19 mouse cellular contexts compared by ENCODE assay signal in the genomic region with DNA sequence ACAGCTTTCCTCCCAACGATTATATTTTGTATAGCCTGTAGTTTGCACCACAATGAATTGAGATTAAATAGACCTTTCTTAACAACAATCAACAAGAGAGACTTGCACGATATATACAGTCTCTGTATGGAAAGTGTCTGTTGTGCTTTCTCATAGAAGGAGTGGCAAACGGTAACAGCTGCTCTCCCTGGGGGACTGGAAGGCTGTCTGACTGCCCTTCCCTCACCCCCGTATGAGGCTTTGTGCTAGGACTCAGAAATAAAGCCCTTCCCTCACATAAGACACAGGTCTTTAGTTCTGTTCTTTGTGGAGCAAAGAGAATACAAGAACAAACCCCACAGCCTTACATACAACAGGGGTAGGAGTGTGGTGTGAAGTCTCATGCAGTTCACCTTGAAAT. TPM values are rescaled to one million over a fixed set of nuclear protein-coding genes. Genes with fewer than 3 reads are reported as not detected.
DNase-seq lines count a peak whose midpoint lies in the region; ATAC-seq and TF ChIP-seq lines count a peak whose summit lies in the region.
"Had no signal": no experiment of that assay in that cellular context is flagged by ENCODE, and none has a peak within 500 bp of the region (broad histone marks: within the 10 kb centered on the region; RNA-seq: fewer than 3 reads in every experiment).

No protein-coding gene starts in this region.

- H3K27ac ChIP-seq in layer of hippocampus, adult 2 months = peak overlapping the region; percentile 88
- peak overlapping the region; percentile 94 for H3K27ac ChIP-seq in forebrain, embryonic 15.5 days (replicated peaks)
- peak overlapping the region; percentile 89 for H3K27ac ChIP-seq in midbrain, embryonic 10.5 days (replicated peaks)
- H3K27ac ChIP-seq in neural tube, embryonic 15.5 days (replicated peaks) = peak overlapping the region; percentile 87

- no peak for ATAC-seq in forebrain, embryonic 15.5 days (replicated peaks)
- no peak for ATAC-seq in neural tube, embryonic 15.5 days (ENCODE audit: low FRiP score)
- ATAC-seq: intestine, embryonic 16.5 days; lung, postnatal 0 days had no signal

- no peak for DNase-seq in layer of hippocampus, adult 2 months (ENCODE audit: low spot score in 2 of 2)
- no peak for DNase-seq in layer of hippocampus, adult 9-10 months (ENCODE audit: low spot score)
- no peak for DNase-seq in midbrain, embryonic 10.5 days (ENCODE audit: low spot score)
- no peak for DNase-seq in gastrocnemius, postnatal 4 days (ENCODE audit: low spot score in 2 of 2)
- DNase-seq in layer of hippocampus, adult 9-11 months = no peak
- DNase-seq in urinary bladder, postnatal 10 days (ENCODE audit: low spot score) = no peak
- DNase-seq: B cell, adult 2 months; cerebellum, adult 11-12 months; gastrocnemius, postnatal 10 days; kidney, postnatal 14 days had no signal

- H3K36me3 ChIP-seq in forebrain, embryonic 15.5 days = no peaks in the 10 kb centered on the region
- no peaks in the 10 kb centered on the region for H3K36me3 ChIP-seq in midbrain, embryonic 10.5 days
- H3K36me3 ChIP-seq in neural tube, embryonic 15.5 days = no peaks in the 10 kb centered on the region

- H3K4me3 ChIP-seq in layer of hippocampus, adult 2 months = no peak overlapping the region
- H3K4me3 ChIP-seq in forebrain, embryonic 15.5 days = no peak overlapping the region
- peak overlapping the region; percentile 35; the same call in 1 of the 2 replicates for H3K4me3 ChIP-seq in midbrain, embryonic 10.5 days
- H3K4me3 ChIP-seq in neural tube, embryonic 15.5 days (replicated peaks) = no peak overlapping the region

- H3K4me2 ChIP-seq in forebrain, embryonic 15.5 days (replicated peaks) = peak overlapping the region; percentile 32; the same call in 1 of the 2 replicates
- H3K4me2 ChIP-seq in neural tube, embryonic 15.5 days = peak overlapping the region; percentile 46

- WGBS in forebrain, embryonic 15.5 days = 6% methylated on average over 4 of the region's 4 CpGs
- 34% methylated on average over 4 of the region's 4 CpGs for WGBS in midbrain, embryonic 10.5 days
- WGBS in neural tube, embryonic 15.5 days = 14% methylated on average over 4 of the region's 4 CpGs

- H3K9me3 ChIP-seq in forebrain, embryonic 15.5 days = no peaks in the 10 kb centered on the region
- no peaks in the 10 kb centered on the region for H3K9me3 ChIP-seq in midbrain, embryonic 10.5 days (replicated peaks)
- no peaks in the 10 kb centered on the region for H3K9me3 ChIP-seq in neural tube, embryonic 15.5 days (replicated peaks)

- peaks cover 83% of the 10 kb centered on the region for H3K4me1 ChIP-seq in forebrain, embryonic 15.5 days
- peaks cover 59% of the 10 kb centered on the region for H3K4me1 ChIP-seq in midbrain, embryonic 10.5 days
- H3K4me1 ChIP-seq in neural tube, embryonic 15.5 days = peaks cover 67% of the 10 kb centered on the region

- TF ChIP-seq CTCF in layer of hippocampus, adult 2 months (conservative IDR thresholded peaks at IDR 0.05) = no peak

- H3K9ac ChIP-seq in forebrain, embryonic 15.5 days (replicated peaks) = peak overlapping the region; percentile 32
- H3K9ac ChIP-seq in neural tube, embryonic 15.5 days (replicated peaks) = 0 out of 2 replicates have a peak overlapping the region, but pooled peaks have one; percentile 38

- H3K27me3 ChIP-seq in forebrain, embryonic 15.5 days = no peaks in the 10 kb centered on the region
- no peaks in the 10 kb centered on the region; the same call in 1 of the 2 replicates for H3K27me3 ChIP-seq in midbrain, embryonic 10.5 days (ENCODE audit: low read depth, poor library complexity, severe bottlenecking)
- H3K27me3 ChIP-seq in neural tube, embryonic 15.5 days (replicated peaks) = no peaks in the 10 kb centered on the region

RNA-seq across cellular contexts. Expression of a gene that starts 24.6 kb away (rescaled TPM):
- total RNA-seq in layer of hippocampus, adult 2 months (2021) = 100 to 1,000 TPM; 277 to 286 TPM
- polyA plus RNA-seq in forebrain, embryonic 15.5 days (2015; fragmentation: Nextera tagmentation; extraction: Ambion mirVana) = 224 and 230 TPM in 2 replicates
- 43.3 and 81.8 TPM in 2 replicates for polyA plus RNA-seq in midbrain, embryonic 10.5 days (2016; fragmentation: Nextera tagmentation; extraction: Ambion mirVana)
- 107 and 130 TPM in 2 replicates for polyA plus RNA-seq in neural tube, embryonic 15.5 days (2015; fragmentation: Nextera tagmentation; extraction: Ambion mirVana)
- 1 to 10 TPM in 1 of 2 experiments, under 1 TPM in 1; 0.74 to 1.2 TPM for total RNA-seq in gastrocnemius, postnatal 4 days (2021)
- total RNA-seq: monocyte, adult 5-6 weeks had no signal
- polyA plus RNA-seq: liver, adult 2 months had no signal

RNA-seq across cellular contexts. Expression of a gene that starts 37.1 kb away (rescaled TPM):
- total RNA-seq in layer of hippocampus, adult 2 months (2021) = not detected
- polyA plus RNA-seq in forebrain, embryonic 15.5 days (2015; fragmentation: Nextera tagmentation; extraction: Ambion mirVana) = not detected in 2 replicates
- not detected in 2 replicates for polyA plus RNA-seq in midbrain, embryonic 10.5 days (2016; fragmentation: Nextera tagmentation; extraction: Ambion mirVana)
- polyA plus RNA-seq in neural tube, embryonic 15.5 days (2015; fragmentation: Nextera tagmentation; extraction: Ambion mirVana) = not detected in 2 replicates
- not detected for total RNA-seq in gastrocnemius, postnatal 4 days (2021)
- total RNA-seq: gastrocnemius, postnatal 10 days; left cerebral cortex, adult 8-10 months; liver, adult 2 months; MEL; monocyte, adult 5-6 weeks had no signal
- polyA plus RNA-seq: heart, embryonic 14.5 days; intestine, embryonic 16.5 days; liver, adult 2 months; lung, postnatal 0 days had no signal
